12 mouse cellular contexts compared by ENCODE assay signal in genomic region chr1:58797370-58797769, GRCm38 (mm10). TPM values are rescaled to one million over a fixed set of nuclear protein-coding genes. Genes with fewer than 3 reads are reported as not detected.
A peak's percentile ranks its signal among the peaks of the same experiment; 100 is the strongest.
DNase-seq lines count a peak whose midpoint lies in the region; ATAC-seq lines count a peak whose summit lies in the region.
"Had no signal": no experiment of that assay in that cellular context is flagged by ENCODE, and none has a peak within 500 bp of the region (broad histone marks: within the 10 kb centered on the region; RNA-seq: fewer than 3 reads in every experiment).

No protein-coding gene starts in this region.

- H3K27ac ChIP-seq in heart, embryonic 15.5 days, result no peak overlapping the region
- H3K27ac ChIP-seq in intestine, embryonic 16.5 days (ENCODE audit: low read length), result 0 out of 2 replicates have a peak overlapping the region, but pooled peaks have one; percentile 26

- no peak for DNase-seq in heart, postnatal 4 days
- peak; percentile 81 for DNase-seq in CD4-positive, CD25-positive, alpha-beta regulatory T cell, adult 2 months (ENCODE audit: low read depth, low spot score)
- peak; percentile 68 to 71 for DNase-seq in natural killer cell, adult 2 months (ENCODE audit: low spot score in 2 of 2)
- DNase-seq in cerebellum, postnatal 14 days, result no peak
- no peak for DNase-seq in left cerebral cortex, adult 9 months (ENCODE audit: low spot score in 2 of 2)
- no peak for DNase-seq in gastrocnemius, postnatal 10 days
- DNase-seq: cerebellum, adult 8-10 months; gastrocnemius, postnatal 14 days; left cerebral cortex, postnatal 4 days had no signal

- H3K9ac ChIP-seq in heart, embryonic 15.5 days, result no peak overlapping the region
- no peak overlapping the region for H3K9ac ChIP-seq in intestine, embryonic 16.5 days (ENCODE audit: low read depth, low read length)

- WGBS in heart, embryonic 15.5 days, result 69% methylated on average over 2 of the region's 2 CpGs
- 72% methylated on average over 2 of the region's 2 CpGs for WGBS in intestine, embryonic 16.5 days

- no peaks in the 10 kb centered on the region for H3K36me3 ChIP-seq in heart, embryonic 15.5 days
- peaks cover 5% of the 10 kb centered on the region for H3K36me3 ChIP-seq in intestine, embryonic 16.5 days (ENCODE audit: control insufficient read depth, insufficient read depth, low read length)
- H3K36me3 ChIP-seq: G1E had no signal

- H3K9me3 ChIP-seq in heart, embryonic 15.5 days (replicated peaks), result no peaks in the 10 kb centered on the region
- H3K9me3 ChIP-seq in intestine, embryonic 16.5 days (ENCODE audit: control insufficient read depth, low read length), result peaks cover 5% of the 10 kb centered on the region; the same call in 1 of the 2 replicates

- no peak; the same call in 1 of the 2 replicates for ATAC-seq in heart, embryonic 15.5 days (replicated peaks; ENCODE audit: insufficient number of reproducible peaks, insufficient read depth, low FRiP score, low read depth)
- no peak for ATAC-seq in intestine, embryonic 16.5 days

- peaks cover 3% of the 10 kb centered on the region; the same call in 1 of the 2 replicates for H3K4me1 ChIP-seq in heart, embryonic 15.5 days (replicated peaks)
- peaks cover 8% of the 10 kb centered on the region; the same call in 1 of the 2 replicates for H3K4me1 ChIP-seq in intestine, embryonic 16.5 days (ENCODE audit: control insufficient read depth, insufficient read depth, low read length)

- H3K4me3 ChIP-seq in heart, embryonic 15.5 days, result peak overlapping the region; percentile 13; the same call in 1 of the 2 replicates
- H3K4me3 ChIP-seq in intestine, embryonic 16.5 days (ENCODE audit: low read length), result peak overlapping the region; percentile 13; the same call in 1 of the 2 replicates

- peak overlapping the region; percentile 45; the same call in 1 of the 2 replicates for H3K4me2 ChIP-seq in heart, embryonic 15.5 days
- H3K4me2 ChIP-seq in intestine, embryonic 16.5 days (ENCODE audit: low read depth, low read length), result peak overlapping the region; percentile 44

- H3K27me3 ChIP-seq in heart, embryonic 15.5 days, result no peaks in the 10 kb centered on the region
- H3K27me3 ChIP-seq in intestine, embryonic 16.5 days (replicated peaks; ENCODE audit: control insufficient read depth, insufficient read depth, low read length), result no peaks in the 10 kb centered on the region

RNA-seq across cellular contexts. Expression of gene Casp8, which starts 2.2 kb away (rescaled TPM):
- 18.7 and 23.9 TPM in 2 replicates for polyA plus RNA-seq in heart, embryonic 15.5 days (2015; fragmentation: Nextera tagmentation; extraction: Ambion mirVana)
- total RNA-seq in heart, postnatal 4 days (2021), result 10 to 100 TPM; 15.7 to 16.5 TPM
- 54.3 and 56.4 TPM in 2 replicates for polyA plus RNA-seq in intestine, embryonic 16.5 days (2015; fragmentation: Nextera tagmentation; extraction: Ambion mirVana)
- 10 to 100 TPM in 1 of 2 experiments, 1 to 10 TPM in 1; 8.9 to 14.0 TPM for total RNA-seq in gastrocnemius, postnatal 10 days (2021)

Comparison
In these comparisons a context has a peak if more than half of its experiments do, and no peak if none do; other contexts are left out.
1. DNase-seq: peak in CD4-positive, CD25-positive, alpha-beta regulatory T cell, adult 2 months (single experiment) and natural killer cell, adult 2 months (2 of 2); none in heart, postnatal 4 days (single experiment), cerebellum, postnatal 14 days (0 of 2), left cerebral cortex, adult 9 months (0 of 2) and gastrocnemius, postnatal 10 days (single experiment).